Mouse (Mus musculus) hindbrain, embryonic 15.5 days (tissue): ENCODE data around the gene Drg2. TPM values are rescaled to one million over a fixed set of nuclear protein-coding genes. Genes with fewer than 3 reads are reported as not detected.
A peak's percentile ranks its signal among the peaks of the same experiment; 100 is the strongest.

Source experiments
- ATAC-seq: fragments of 200-750 bp; cut with Nextera tagmentation; 2 replicates; pipeline ENCODE4 v1.8.0; 2017; ENCODE audit warnings: low read depth, moderate number of reproducible peaks, moderate TSS enrichment; ENCODE audit not compliant: low FRiP score
- H3K27ac ChIP-seq: fragments of 300-500 bp; sonication (generic); replicated peaks from 2 replicates; pipeline ENCODE4 v1.5.1; 2015; ENCODE audit warnings: mild to moderate bottlenecking, inconsistent platforms
- H3K27me3 ChIP-seq: fragments of 300-500 bp; sonication (generic); 2 replicates; pipeline ENCODE4 v1.6.1; 2015; ENCODE audit warnings: control low read depth, inconsistent platforms
- H3K36me3 ChIP-seq: fragments of 300-500 bp; sonication (generic); 2 replicates; pipeline ENCODE4 v1.6.1; 2015; ENCODE audit warnings: control low read depth, inconsistent platforms
- H3K4me1 ChIP-seq: fragments of 300-500 bp; sonication (generic); replicated peaks from 2 replicates; pipeline ENCODE4 v1.6.1; 2015; ENCODE audit warnings: control low read depth, inconsistent platforms
- H3K4me2 ChIP-seq: fragments of 300-500 bp; sonication (generic); 2 replicates; pipeline ENCODE4 v1.6.1; 2015; ENCODE audit warnings: moderate library complexity, mild to moderate bottlenecking, inconsistent platforms
- H3K4me3 ChIP-seq: fragments of 300-500 bp; sonication (generic); 2 replicates; pipeline ENCODE4 v1.5.1; 2015; ENCODE audit warnings: mild to moderate bottlenecking, inconsistent platforms
- H3K9ac ChIP-seq: fragments of 300-500 bp; sonication (generic); 2 replicates; pipeline ENCODE4 v1.6.1; 2015; ENCODE audit warnings: inconsistent platforms
- H3K9me3 ChIP-seq: fragments of 300-500 bp; sonication (generic); 2 replicates; pipeline ENCODE4 v1.6.1; 2016; ENCODE audit warnings: control low read depth, inconsistent platforms
- WGBS: fragments of 180-500 bp; shearing (Covaris S2); methylation state at CpG from one replicate; pipeline ENCODE4 v1.1.7; 2015; 5-methylcytosine and 5-hydroxymethylcytosine counted together
- polyA plus RNA-seq: library from polyadenylated mRNA; unstranded; fragments of >200 nt; fragmentation: Nextera tagmentation; extraction: Ambion mirVana; gene quantifications from 2 replicates; pipeline ENCODE4 v1.2.1, GENCODE M21; 2015

Gene Drg2
- polyA plus RNA-seq = 95.5 and 99.9 TPM in 2 replicates

DNA sequence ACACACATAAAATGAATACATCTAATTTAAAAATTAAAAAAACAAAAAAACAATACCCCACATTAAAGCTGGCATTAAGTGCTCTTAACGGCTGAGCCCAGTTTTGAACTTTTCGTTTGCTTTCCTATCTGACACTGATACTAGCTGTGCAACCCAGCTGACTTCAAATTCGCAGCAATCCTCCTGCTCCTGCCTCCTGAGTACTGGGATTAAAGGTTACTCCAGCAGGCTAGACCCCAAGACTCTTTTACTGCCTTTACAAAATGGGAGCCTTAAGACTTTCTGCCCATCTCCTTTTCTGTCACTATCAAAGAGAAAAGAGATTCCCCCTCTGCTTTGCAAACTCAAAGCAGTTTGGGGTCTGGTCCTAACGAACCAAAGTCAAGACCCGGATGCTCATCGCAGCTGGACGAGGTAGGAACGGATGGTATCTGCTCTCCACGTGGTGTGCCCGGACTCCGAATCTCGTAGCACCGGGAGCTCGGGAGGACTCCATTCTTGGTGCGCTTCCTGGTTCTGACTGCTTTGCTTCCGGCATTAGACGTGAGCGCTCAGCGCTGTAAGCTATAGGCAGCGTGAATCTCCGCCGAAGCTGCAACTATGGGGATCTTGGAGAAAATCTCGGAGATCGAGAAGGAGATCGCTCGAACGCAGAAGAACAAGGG is at the start of gene Drg2:
Gene Drg2, plus strand, starts transcription at position 512 of the 665 bp plus-strand sequence.
- WGBS = 5% methylated on average over 27 of the region's 27 CpGs
- Histone ChIP-seq H3K27ac (peak within 1 kb of the TSS; percentile 69), H3K4me3 (peak within 1 kb of the TSS; percentile 73), H3K4me1 (peaks cover 17% of the 10 kb centered on the region), H3K4me2 (peak within 1 kb of the TSS; percentile 85), H3K9ac (peak within 1 kb of the TSS; percentile 74), H3K9me3 (no peaks in the 10 kb centered on the region), H3K36me3 (peaks cover 29% of the 10 kb centered on the region), H3K27me3 (no peaks in the 10 kb centered on the region)
- ATAC-seq = peak; percentile 94

DNA sequence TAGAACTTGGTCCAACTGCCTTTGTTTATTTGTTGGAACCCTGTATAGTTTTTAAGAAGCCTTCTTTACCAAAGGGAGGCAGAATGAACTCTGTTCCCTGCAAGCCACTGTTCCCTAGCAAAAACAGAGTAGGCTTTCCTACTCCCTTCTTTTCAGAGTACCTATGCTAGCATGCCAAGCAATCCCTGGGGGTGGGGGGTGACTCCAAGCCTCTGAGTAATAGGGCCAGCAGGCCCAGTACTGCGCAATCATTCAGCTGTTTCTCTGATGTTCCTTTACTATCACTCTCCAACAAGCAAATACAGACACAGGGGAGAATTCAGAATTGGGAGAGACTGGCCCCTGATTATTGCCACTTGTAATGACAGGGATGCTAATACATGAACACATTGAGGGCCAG is 47.8 kb upstream of the Drg2 start:
- ATAC-seq = no peak
- Histone ChIP-seq H3K27ac (no peak overlapping the region), H3K4me1 (peaks cover under 1% of the 10 kb centered on the region; the same call in 1 of the 2 replicates), H3K4me3 (no peak overlapping the region), H3K36me3 (peaks cover 23% of the 10 kb centered on the region), H3K9me3 (no peaks in the 10 kb centered on the region), H3K4me2 (no peak overlapping the region), H3K9ac (no peak overlapping the region), H3K27me3 (no peaks in the 10 kb centered on the region)
- WGBS = 97% methylated on average over 1 of the region's 1 CpGs

DNA sequence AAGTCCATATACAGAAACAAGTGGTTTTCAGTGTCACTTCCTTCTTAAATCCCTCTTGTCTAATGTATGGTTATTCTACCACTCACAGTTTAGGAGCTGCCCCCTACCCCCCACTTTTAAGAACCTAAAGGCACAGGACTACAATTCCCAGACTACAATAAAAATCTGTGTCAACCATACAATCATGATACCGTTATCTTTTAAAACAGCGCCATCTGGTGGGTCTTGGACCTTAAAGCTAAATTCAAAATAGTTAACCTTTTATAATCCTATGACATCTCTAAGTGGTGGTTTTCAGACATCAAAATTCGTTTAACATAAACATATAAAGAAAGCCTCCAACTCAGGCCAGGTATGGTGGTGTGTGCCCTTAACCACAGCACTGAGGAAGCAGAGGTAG is 42.2 kb upstream of the Drg2 start:
- H3K4me1 ChIP-seq = peaks cover 28% of the 10 kb centered on the region
- WGBS = 7% methylated on average over 3 of the region's 3 CpGs
- no peaks in the 10 kb centered on the region for H3K27me3 ChIP-seq
- no peak overlapping the region for H3K27ac ChIP-seq
- ATAC-seq = no peak
- H3K9me3 ChIP-seq = no peaks in the 10 kb centered on the region
- no peak overlapping the region for H3K9ac ChIP-seq
- 0 out of 2 replicates have a peak, but pooled peaks cover 4% of the 10 kb centered on the region for H3K36me3 ChIP-seq
- no peak overlapping the region for H3K4me3 ChIP-seq
- no peak overlapping the region for H3K4me2 ChIP-seq

DNA sequence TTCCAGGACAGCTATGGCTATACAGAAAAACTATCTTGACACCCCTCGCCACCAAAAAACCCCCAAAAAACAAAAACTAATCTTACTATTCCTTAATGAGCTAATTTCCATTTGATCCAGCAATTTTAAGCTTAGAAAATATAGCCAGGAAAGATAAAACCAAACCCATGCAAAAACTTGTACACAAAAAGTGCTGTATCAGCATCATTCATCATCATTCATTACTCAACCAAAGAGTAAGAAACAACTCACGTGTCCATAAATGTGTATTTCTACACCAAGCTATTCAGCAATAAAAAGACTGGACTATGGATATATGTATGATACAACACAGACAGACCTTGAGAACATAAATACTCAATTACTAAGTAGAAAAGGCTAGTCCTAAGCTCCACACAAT is 41.5 kb upstream of the Drg2 start:
- H3K27me3 ChIP-seq = no peaks in the 10 kb centered on the region
- ATAC-seq = no peak
- no peaks in the 10 kb centered on the region for H3K9me3 ChIP-seq
- H3K4me3 ChIP-seq = no peak overlapping the region
- H3K4me2 ChIP-seq = no peak overlapping the region
- H3K36me3 ChIP-seq = 0 out of 2 replicates have a peak, but pooled peaks cover 4% of the 10 kb centered on the region
- H3K27ac ChIP-seq = no peak overlapping the region
- 87% methylated on average over 2 of the region's 2 CpGs for WGBS
- peaks cover 29% of the 10 kb centered on the region for H3K4me1 ChIP-seq
- no peak overlapping the region for H3K9ac ChIP-seq

DNA sequence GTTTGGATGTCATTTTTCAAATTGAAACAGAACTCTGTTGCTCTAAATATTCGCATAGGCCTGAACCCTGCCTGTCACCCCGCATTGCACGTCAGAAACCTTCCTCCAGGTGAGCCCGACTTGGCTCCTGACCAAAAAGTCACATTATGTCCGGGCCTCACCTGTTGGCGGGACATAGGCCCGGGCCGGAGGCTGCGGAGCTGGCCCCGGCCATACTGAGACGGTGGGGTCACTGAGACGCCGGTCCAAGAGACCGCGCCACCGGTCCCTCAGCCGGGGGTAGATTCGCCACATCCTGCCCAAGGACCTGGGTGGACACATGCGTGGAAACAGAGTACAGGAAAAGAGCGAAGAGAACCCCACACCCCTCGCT is 37.8 kb upstream of the Drg2 start:
- Histone ChIP-seq H3K9ac (peak overlapping the region; percentile 69), H3K27me3 (no peaks in the 10 kb centered on the region), H3K36me3 (no peaks in the 10 kb centered on the region), H3K9me3 (no peaks in the 10 kb centered on the region), H3K4me3 (peak overlapping the region; percentile 95), H3K4me1 (peaks cover 48% of the 10 kb centered on the region), H3K4me2 (peak overlapping the region; percentile 94), H3K27ac (peak overlapping the region; percentile 91)
- WGBS = under 1% methylated on average over 21 of the region's 21 CpGs
- no peak for ATAC-seq

DNA sequence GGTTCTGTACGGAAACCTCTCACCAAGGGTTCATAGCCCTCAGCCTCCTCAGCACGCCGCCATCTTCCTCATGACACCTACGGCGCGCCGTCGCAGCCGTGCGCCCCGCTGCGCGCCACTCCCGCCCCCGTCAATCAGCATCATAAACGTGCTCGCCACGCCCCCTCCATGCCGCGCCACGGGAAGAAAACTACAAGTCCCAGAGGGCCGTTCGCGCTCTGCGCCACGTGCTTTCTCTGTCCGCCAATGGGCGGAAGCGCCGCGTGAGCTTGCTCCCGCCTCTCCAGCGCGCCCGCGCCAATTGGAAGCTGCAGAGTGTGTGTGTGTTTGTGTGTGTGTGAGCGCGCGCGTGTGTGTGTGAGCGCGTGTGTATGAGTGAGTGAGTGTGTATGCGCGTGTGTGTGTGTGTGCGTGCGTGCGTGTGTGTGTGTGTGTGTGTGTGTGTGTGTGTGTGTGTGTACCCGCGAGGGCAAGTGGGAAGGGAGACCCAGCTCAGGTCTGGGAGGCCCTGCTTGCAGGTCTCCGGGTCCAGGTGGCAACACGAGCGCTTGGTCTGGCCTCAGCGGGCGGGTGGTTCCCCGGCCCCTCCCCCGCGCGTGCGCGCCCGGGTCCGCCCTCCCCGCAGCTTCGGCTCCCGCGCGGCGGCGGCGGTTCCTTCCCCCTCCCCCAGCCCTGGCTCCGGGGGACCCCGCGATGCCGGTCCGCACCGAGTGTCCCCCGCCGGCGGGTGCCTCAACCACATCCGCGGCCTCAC is 37.3 kb upstream of the Drg2 start, which contains the start of gene Gid4:
Gene Gid4, plus strand, starts transcription at position 183 of the 754 bp plus-strand sequence.
- Histone ChIP-seq H3K36me3 (no peaks in the 10 kb centered on the region), H3K27me3 (no peaks in the 10 kb centered on the region), H3K4me3 (peak within 1 kb of the TSS; percentile 95), H3K27ac (peak within 1 kb of the TSS; percentile 91), H3K9ac (peak within 1 kb of the TSS; percentile 93), H3K4me1 (peaks cover 42% of the 10 kb centered on the region), H3K4me2 (peak within 1 kb of the TSS; percentile 94), H3K9me3 (no peaks in the 10 kb centered on the region)
- WGBS = under 1% methylated on average over 62 of the region's 81 CpGs
- ATAC-seq = peak; percentile 97

DNA sequence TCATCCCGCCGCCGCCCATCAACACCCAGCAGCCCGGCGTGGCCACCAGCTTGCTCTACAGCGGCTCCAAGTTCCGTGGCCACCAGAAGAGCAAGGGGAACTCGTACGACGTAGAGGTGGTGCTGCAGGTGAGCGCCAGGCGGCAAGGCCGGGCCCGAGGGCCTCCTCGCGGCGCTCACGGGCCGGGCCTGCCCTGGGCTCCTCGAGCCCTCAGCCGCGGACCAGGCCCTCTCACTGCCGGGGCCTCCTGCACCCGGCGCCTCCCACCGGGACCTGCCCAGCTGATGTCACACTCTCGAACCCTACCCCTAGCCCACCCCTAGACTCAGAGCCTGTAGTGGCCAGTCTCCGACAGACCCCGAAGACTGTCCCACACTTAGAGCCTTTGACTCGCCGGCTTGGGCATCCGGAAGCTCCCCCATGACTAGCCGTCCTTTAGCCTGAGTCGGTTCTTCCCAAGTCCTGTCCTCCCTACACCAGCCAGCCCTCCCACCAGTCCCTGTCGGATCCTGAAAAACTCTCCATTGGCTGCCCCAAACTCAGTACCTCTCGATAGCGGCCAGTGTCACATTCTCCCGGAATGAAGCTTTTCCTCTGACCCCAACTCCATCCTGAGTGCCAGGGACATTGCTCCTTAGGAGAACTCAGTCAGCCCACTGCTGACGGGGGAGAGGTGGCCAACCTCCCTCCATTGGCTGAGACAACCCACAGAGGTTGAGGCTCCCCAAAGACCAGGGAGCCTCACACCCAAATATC is 36.5 kb upstream of the Drg2 start, which contains the start of gene Atpaf2:
Gene Atpaf2, minus strand, starts transcription at position 741 of the 756 bp plus-strand sequence.
- Histone ChIP-seq H3K4me1 (peaks cover 39% of the 10 kb centered on the region), H3K27ac (peak within 1 kb of the TSS; percentile 91), H3K9me3 (no peaks in the 10 kb centered on the region), H3K9ac (peak within 1 kb of the TSS; percentile 93), H3K4me3 (peak within 1 kb of the TSS; percentile 95), H3K36me3 (no peaks in the 10 kb centered on the region), H3K4me2 (peak within 1 kb of the TSS; percentile 94), H3K27me3 (no peaks in the 10 kb centered on the region)
- WGBS = 0% methylated on average over 39 of the region's 39 CpGs
- ATAC-seq = peak; percentile 46

DNA sequence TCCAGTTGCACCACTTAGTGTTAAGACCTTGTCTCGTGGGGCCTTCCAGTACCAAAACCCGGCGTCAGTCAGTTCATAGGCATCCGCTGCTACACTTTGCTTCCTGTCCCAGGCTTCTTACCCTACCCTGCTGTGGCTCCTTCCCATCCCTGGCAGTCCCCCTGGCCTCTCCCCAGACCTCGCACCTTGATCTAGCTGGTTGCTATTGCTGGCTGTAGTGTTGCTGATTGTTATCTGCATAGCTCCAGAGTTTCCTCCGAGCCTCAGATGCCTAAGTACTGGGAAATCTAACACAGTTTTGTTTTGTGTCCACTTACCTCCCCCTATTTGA is 36.0 kb upstream of the Drg2 start:
- no peaks in the 10 kb centered on the region for H3K36me3 ChIP-seq

DNA sequence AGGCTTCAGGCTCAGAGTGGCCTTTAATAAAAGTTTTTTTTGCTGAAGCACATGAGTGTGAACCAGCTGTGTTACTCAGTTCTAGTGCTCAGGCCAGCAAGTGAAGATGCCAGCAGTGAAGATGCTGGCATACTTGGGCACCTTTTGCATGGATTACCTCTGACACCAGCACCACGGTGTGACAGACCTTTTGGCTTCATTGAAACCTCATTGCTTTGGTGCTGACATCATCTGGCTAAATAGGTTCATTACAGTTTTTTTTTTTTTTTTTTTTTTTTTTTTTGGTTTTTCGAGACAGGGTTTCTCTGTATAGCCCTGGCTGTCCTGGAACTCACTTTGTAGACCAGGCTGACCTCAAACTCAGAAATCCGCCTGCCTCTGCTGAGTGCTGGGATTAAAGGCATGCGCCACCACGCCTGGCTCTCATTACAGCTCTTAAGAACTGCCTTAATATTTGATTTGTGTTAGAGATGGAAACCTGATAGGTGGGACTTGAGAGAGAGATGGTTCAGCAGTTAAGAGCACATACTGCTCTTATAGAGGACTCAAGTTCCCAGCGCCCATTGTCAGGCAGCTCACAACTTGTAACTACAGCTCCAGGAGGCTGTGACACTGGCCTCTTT is 32.2 kb upstream of the Drg2 start:
- no peak overlapping the region for H3K27ac ChIP-seq
- H3K36me3 ChIP-seq = no peaks in the 10 kb centered on the region
- no peak overlapping the region for H3K9ac ChIP-seq
- no peak for ATAC-seq
- 62% methylated on average over 6 of the region's 6 CpGs for WGBS
- no peak overlapping the region for H3K4me3 ChIP-seq
- H3K4me2 ChIP-seq = no peak overlapping the region
- H3K9me3 ChIP-seq = no peaks in the 10 kb centered on the region
- H3K27me3 ChIP-seq = no peaks in the 10 kb centered on the region
- H3K4me1 ChIP-seq = peaks cover 20% of the 10 kb centered on the region

More for the DNA sequence above, 36.0 kb upstream of the Drg2 start:
- no peak for ATAC-seq
- Histone ChIP-seq H3K27me3 (no peaks in the 10 kb centered on the region), H3K4me1 (peaks cover 39% of the 10 kb centered on the region), H3K27ac (peak overlapping the region; percentile 91), H3K4me3 (peak overlapping the region; percentile 95), H3K4me2 (peak overlapping the region; percentile 94), H3K9ac (peak overlapping the region; percentile 93), H3K9me3 (no peaks in the 10 kb centered on the region)
- WGBS = 33% methylated on average over 6 of the region's 6 CpGs

DNA sequence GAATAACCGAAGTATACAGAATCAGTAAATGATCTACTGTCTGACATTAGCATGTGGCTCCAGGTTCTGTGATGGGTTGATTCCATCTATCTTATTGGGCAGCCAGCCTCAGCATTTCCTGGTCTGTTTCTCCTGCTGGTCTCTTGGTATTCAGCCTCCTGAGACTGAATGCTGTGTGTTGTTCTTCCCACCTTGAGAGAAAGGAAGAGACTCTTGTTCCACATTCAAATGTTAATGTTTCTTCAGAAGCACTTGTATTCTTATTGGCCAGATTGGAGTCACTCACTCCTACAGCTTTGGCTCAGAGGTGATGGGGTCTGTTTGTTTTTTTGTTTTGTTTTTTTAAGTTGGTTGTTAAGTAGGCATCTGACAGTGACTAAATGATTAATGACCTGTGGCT is 31.4 kb upstream of the Drg2 start:
- H3K4me2 ChIP-seq = no peak overlapping the region
- H3K27me3 ChIP-seq = no peaks in the 10 kb centered on the region
- H3K9ac ChIP-seq = no peak overlapping the region
- H3K4me3 ChIP-seq = no peak overlapping the region
- no peak for ATAC-seq
- peaks cover 18% of the 10 kb centered on the region for H3K4me1 ChIP-seq
- H3K9me3 ChIP-seq = no peaks in the 10 kb centered on the region
- 32% methylated on average over 1 of the region's 1 CpGs for WGBS
- H3K27ac ChIP-seq = no peak overlapping the region
- H3K36me3 ChIP-seq = peaks cover 8% of the 10 kb centered on the region; the same call in 1 of the 2 replicates

DNA sequence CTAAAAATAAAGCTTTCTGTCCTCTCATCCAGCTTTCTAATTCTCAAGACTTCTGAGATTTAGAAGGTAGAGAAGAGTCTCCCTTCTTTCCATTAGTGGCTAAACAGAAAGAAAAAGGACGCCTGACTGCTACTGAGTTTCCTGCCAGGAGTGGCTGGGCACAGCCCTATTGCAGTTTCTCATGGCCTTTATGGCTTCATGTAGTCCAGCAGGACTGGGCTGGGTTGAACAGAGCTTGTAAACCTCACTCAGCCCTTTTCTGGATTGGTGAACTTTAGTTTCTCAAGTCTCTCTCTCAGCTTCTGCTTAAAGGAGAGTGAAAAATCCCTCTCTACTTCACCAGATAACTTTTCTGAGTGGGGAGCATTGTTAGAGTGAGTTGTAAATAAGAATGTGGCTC is 28.0 kb upstream of the Drg2 start:
- no peak for ATAC-seq
- 81% methylated on average over 1 of the region's 1 CpGs for WGBS
- H3K27ac ChIP-seq = no peak overlapping the region
- no peaks in the 10 kb centered on the region for H3K4me1 ChIP-seq
- H3K9ac ChIP-seq = no peak overlapping the region
- H3K4me3 ChIP-seq = no peak overlapping the region
- no peak overlapping the region for H3K4me2 ChIP-seq
- H3K9me3 ChIP-seq = no peaks in the 10 kb centered on the region
- peaks cover 15% of the 10 kb centered on the region for H3K36me3 ChIP-seq
- H3K27me3 ChIP-seq = no peaks in the 10 kb centered on the region
